Mouse (Mus musculus): ENCODE results near the gene Ankrd2. TPM values are rescaled to one million over a fixed set of nuclear protein-coding genes. Genes with fewer than 3 reads are reported as not detected.

The Ankrd2 gene
- total RNA-seq, 2 experiments from 2014 or later, result 0.64 to 0.76 TPM

DNA sequence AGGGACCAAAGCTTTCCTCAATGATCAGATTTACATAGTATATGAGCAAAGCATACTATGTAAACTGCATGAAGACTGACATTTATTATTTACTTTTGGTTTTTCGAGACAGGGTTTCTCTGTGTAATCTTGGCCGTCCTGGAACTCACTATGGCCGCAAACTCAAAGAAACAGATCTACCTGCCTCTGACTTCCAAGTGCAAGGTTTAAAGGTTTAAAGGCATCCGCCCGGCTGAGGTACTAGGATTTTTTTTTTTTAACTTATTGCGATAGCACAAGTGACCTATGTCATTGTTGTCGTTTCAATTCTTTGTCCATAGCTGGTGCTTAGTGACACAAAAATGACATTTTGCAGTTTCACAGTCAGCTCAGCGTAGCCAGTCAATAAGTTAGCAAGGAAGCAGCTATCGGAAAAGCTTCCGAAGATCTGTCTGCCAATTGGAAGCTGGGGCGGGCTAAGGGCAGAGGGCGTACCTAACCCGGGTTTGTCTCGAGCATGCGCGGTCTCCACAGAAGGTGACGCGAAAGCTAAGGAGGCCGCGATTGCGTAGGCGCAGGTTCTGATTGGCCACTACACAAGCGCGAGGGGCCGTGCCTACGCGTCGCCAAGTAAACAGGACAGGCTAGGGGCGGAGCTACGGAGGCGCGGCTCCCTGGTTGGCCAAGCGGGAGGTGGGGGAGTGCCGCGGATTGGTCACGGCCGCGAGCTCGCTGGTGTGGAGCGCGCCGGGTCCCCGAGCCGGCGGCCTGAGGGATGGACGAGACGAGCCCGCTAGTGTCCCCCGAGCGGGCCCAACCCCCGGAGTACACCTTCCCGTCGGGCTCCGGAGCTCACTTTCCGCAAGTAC, 54.2 kb downstream of the Ankrd2 start, which contains the start of gene Pi4k2a:
Gene Pi4k2a, plus strand, starts transcription at position 723 of the 848 bp plus-strand sequence.
- peak; percentile 93 for DNase-seq (ENCODE audit: low spot score in 2 of 2)

DNA sequence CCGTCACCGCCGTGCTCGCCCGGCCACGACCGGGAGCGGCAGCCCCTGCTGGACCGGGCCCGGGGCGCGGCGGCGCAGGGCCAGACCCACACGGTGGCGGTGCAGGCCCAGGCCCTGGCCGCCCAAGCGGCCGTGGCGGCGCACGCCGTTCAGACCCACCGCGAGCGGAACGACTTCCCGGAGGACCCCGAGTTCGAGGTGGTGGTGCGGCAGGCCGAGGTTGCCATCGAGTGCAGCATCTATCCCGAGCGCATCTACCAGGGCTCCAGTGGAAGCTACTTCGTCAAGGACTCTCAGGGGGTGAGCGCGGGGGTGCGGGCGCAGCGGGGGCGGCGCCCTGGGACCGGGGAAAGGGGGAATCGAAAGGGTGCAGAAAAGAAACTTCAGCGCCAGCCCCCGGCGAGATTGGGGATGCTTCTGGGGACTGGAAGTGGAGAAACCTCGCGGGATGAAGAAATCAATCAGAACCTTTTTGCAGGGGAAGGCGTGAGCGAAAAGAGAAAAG, 54.9 kb downstream of the Ankrd2 start:
- no peak for DNase-seq (ENCODE audit: low spot score in 2 of 2)

Other genes starting within 250 kb of the Ankrd2 start
- gene Arhgap19, start 234.0 kb upstream of the Ankrd2 start, total RNA-seq (2021), result 1 to 10 TPM; 4.2 to 4.8 TPM
- 1 to 10 TPM; 4.1 to 4.9 TPM for gene Frat1, start 206.0 kb upstream of the Ankrd2 start, total RNA-seq (2021)
- 1 to 10 TPM; 1.4 to 3.4 TPM for gene Frat2, start 187.9 kb upstream of the Ankrd2 start, total RNA-seq (2021)
- 10 to 100 TPM; 17.0 to 20.7 TPM for gene Rrp12, start 139.8 kb upstream of the Ankrd2 start, total RNA-seq (2021)
- 100 to 1,000 TPM; 774 to 926 TPM for gene Pgam1, start 124.1 kb upstream of the Ankrd2 start, total RNA-seq (2021)
- gene Exosc1, start 102.6 kb upstream of the Ankrd2 start, total RNA-seq (2021), result 10 to 100 TPM; 25.8 to 26.8 TPM
- 10 to 100 TPM; 26.3 to 29.6 TPM for gene Zdhhc16, start 102.5 kb upstream of the Ankrd2 start, total RNA-seq (2021)
- gene Mms19, start 54.8 kb upstream of the Ankrd2 start, total RNA-seq (2021), result 10 to 100 TPM; 17.3 to 22.1 TPM
- gene Ubtd1, start 54.2 kb upstream of the Ankrd2 start, total RNA-seq (2021), result 10 to 100 TPM; 16.4 to 17.4 TPM
- 1 to 10 TPM; 4.2 to 6.5 TPM for gene Hoga1, start 9.6 kb downstream of the Ankrd2 start, total RNA-seq (2021)
- gene 4933411K16Rik, start 16.2 kb downstream of the Ankrd2 start, total RNA-seq (2021), result under 1 TPM; 0.35 to 0.36 TPM
- 1 to 10 TPM; 8.9 to 9.5 TPM for gene Morn4, start 50.4 kb downstream of the Ankrd2 start, total RNA-seq (2021)
- 10 to 100 TPM; 70.0 to 95.0 TPM for gene Pi4k2a, start 54.5 kb downstream of the Ankrd2 start, total RNA-seq (2021)
- 100 to 1,000 TPM in 1 of 2 experiments, 10 to 100 TPM in 1; 81.8 to 108 TPM for gene Avpi1, start 93.1 kb downstream of the Ankrd2 start, total RNA-seq (2021)
- gene Marveld1, start 111.4 kb downstream of the Ankrd2 start, total RNA-seq (2021), result 10 to 100 TPM; 33.9 to 41.1 TPM
- gene Zfyve27, start 128.0 kb downstream of the Ankrd2 start, total RNA-seq (2021), result 10 to 100 TPM; 44.6 to 55.1 TPM
- gene Sfrp5, start 166.3 kb downstream of the Ankrd2 start, total RNA-seq (2021), result 1 to 10 TPM; 3.4 to 5.9 TPM
- 1 to 10 TPM in 1 of 2 experiments, under 1 TPM in 1; 0.93 to 2.5 TPM for gene Golga7b, start 211.6 kb downstream of the Ankrd2 start, total RNA-seq (2021)

Measured in adrenal gland, adult 18-20 months (tissue).